Mouse (Mus musculus) urinary bladder, postnatal 25 days (tissue): ENCODE data around the gene Parp14.

Experiments
- DNase-seq: peaks from one replicate; pipeline ENCODE4 v3.0.0; 2022; ENCODE audit warnings: low spot score

Gene Parp14

DNA sequence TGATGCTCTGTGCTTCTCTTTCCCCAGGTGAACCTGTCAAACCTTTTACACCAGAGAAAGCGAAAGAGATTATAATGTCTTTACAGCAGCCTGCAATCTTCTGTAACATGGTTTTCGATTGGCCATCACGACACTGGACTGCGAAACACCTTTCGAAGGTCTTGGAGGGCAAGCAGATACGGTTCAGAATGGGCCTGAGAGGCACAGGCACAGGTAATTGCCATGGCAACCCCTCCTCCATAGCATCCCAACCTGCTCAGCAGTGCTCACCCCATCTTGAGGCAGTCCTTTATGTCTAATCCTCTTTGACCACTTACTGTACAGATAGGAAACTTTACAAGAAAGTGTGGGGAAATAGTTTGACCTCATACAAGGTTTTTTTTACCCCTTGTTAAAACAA, 84.2 kb downstream of the Parp14 start:
- DNase-seq, result no peak

GRCm38 (mm10) chr16:35784134-35784725, 87.1 kb downstream of the Parp14 start:
- DNase-seq, result no peak

GRCm38 (mm10) chr16:35783207-35783573, 88.2 kb downstream of the Parp14 start:
- no peak for DNase-seq
